Mouse (Mus musculus) kidney, embryonic 15.5 days (tissue): ENCODE results near the gene Depdc5. TPM values are rescaled to one million over a fixed set of nuclear protein-coding genes. Genes with fewer than 3 reads are reported as not detected.
"Not testable (repeated sequence)": the region's sequence is repeated elsewhere in the genome, so short reads cannot be mapped to it uniquely, and the experiment has no call there.

ENCODE experiments used
- ATAC-seq: fragments of 200-750 bp; cut with Nextera tagmentation; replicated peaks from 2 replicates; pipeline ENCODE4 v1.8.0; 2017; ENCODE audit warnings: moderate TSS enrichment; ENCODE audit not compliant: low FRiP score
- H3K27ac ChIP-seq: fragments of 300-500 bp; sonication (generic); 2 replicates; pipeline ENCODE4 v1.5.1; 2015; ENCODE audit warnings: mild to moderate bottlenecking, inconsistent platforms
- H3K27me3 ChIP-seq: fragments of 300-500 bp; sonication (generic); 2 replicates; pipeline ENCODE4 v1.6.1; 2015; ENCODE audit warnings: inconsistent platforms
- H3K36me3 ChIP-seq: fragments of 300-500 bp; sonication (generic); 2 replicates; pipeline ENCODE4 v1.6.1; 2015; ENCODE audit warnings: inconsistent platforms
- H3K4me1 ChIP-seq: fragments of 300-500 bp; sonication (generic); 2 replicates; pipeline ENCODE4 v1.6.1; 2015; ENCODE audit warnings: inconsistent platforms
- H3K4me2 ChIP-seq: fragments of 300-500 bp; sonication (generic); 2 replicates; pipeline ENCODE4 v1.6.1; 2015; ENCODE audit warnings: moderate library complexity, mild to moderate bottlenecking, inconsistent platforms
- H3K4me3 ChIP-seq: fragments of 300-500 bp; sonication (generic); replicated peaks from 2 replicates; pipeline ENCODE4 v1.5.1; 2015; ENCODE audit warnings: mild to moderate bottlenecking, inconsistent platforms
- H3K9ac ChIP-seq: fragments of 300-500 bp; sonication (generic); 2 replicates; pipeline ENCODE4 v1.6.1; 2015; ENCODE audit warnings: mild to moderate bottlenecking, inconsistent platforms
- H3K9me3 ChIP-seq: fragments of 300-500 bp; sonication (generic); replicated peaks from 2 replicates; pipeline ENCODE4 v1.6.1; 2016; ENCODE audit warnings: inconsistent platforms
- WGBS: fragments of 180-500 bp; shearing (Covaris S2); methylation state at CpG from one replicate; pipeline ENCODE4 v1.1.7; 2015; ENCODE audit warnings: mixed read lengths; 5-methylcytosine and 5-hydroxymethylcytosine counted together
- polyA plus RNA-seq: library from polyadenylated mRNA; unstranded; fragments of >200 nt; fragmentation: Nextera tagmentation; extraction: Ambion mirVana; gene quantifications from 2 replicates; pipeline ENCODE4 v1.2.1, GENCODE M21; 2015

Gene Depdc5
- 20.5 and 24.0 TPM in 2 replicates for polyA plus RNA-seq

DNA sequence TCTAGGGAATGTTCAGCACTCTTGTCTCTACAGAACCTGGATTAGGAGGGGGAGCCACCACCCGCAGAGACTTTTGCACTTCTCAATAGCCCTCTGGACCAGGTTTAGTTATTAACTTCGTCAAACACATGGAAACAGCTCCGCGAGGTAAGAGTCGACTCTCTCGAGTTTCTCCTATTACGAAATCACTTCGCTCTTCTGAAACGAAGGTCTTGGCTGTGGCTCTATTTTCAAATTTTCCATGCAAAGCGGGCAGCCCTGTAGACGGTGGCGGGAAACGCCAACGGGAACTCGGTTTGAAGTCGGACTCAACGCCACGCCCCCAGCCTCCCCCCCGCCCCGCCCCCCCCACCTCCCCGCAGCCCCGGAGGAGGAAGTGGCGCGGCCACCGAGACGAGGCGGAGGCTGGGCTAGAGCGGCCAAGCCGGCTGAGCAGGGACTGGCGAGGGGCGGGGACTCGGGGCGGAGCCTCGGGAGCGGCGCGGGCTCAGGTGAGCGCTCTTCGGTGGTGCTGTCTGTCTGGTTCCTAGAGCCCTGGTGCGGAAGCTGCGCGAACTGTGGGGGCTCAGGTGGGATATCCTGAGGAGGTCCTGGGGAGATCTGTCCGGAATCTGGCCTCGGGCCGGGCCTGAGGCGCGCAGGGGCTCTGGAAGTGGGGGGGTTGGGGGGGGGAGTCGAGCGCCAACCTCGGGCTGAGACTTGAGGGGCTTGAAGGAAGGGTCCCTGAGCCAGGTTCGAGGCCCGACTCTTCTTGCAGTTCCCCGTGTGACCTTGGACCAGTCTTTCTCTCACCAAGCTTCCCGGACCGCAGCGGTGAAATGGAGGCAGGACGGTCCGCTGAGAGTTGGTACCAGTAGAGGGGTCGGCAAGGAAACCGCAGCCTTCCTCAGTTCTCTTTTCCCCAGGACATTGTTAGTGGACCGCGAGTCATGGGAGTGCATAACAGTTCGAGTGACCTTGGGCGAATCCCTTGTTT is at the start of gene Depdc5:
Gene Depdc5 (plus strand): TSS at position 449 of the 976 bp plus-strand sequence.
- H3K27me3 ChIP-seq = no peaks in the 10 kb centered on the region
- WGBS = under 1% methylated on average over 63 of the region's 64 CpGs

DNA sequence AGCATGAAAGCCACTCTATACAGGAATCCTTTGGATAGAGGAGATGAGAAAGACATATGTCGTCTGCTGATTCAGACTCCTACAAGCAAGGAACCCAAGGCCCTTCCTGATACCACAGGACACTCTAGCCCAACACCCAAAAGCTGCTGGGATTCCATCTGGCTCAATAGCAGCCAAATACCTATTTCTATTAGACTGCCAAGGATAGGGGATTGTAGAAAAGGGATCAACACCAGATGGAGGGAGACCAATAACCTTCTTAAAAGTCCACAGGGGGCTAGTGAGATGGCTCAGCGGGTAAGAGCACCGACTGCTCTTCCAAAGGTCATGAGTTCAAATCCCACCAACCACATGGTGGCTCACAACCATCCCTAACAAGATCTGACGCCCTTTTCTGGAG is 48.1 kb upstream of the Depdc5 start:
- H3K36me3 ChIP-seq = peaks cover 80% of the 10 kb centered on the region
- H3K27ac ChIP-seq = no peak overlapping the region
- WGBS = 96% methylated on average over 4 of the region's 4 CpGs
- no peak overlapping the region for H3K9ac ChIP-seq
- no peaks in the 10 kb centered on the region for H3K27me3 ChIP-seq
- H3K4me1 ChIP-seq = no peaks in the 10 kb centered on the region
- no peak for ATAC-seq
- H3K4me3 ChIP-seq = no peak overlapping the region
- no peaks in the 10 kb centered on the region for H3K9me3 ChIP-seq
- no peak overlapping the region for H3K4me2 ChIP-seq

More for the DNA sequence above, at the start of gene Depdc5:
- H3K4me3 ChIP-seq = peak within 1 kb of the TSS; percentile 78
- peak within 1 kb of the TSS; percentile 74 for H3K9ac ChIP-seq
- H3K36me3 ChIP-seq = peaks cover 25% of the 10 kb centered on the region
- H3K4me2 ChIP-seq = peak within 1 kb of the TSS; percentile 75
- H3K4me1 ChIP-seq = peaks cover 9% of the 10 kb centered on the region
- no peaks in the 10 kb centered on the region for H3K9me3 ChIP-seq
- peak within 1 kb of the TSS; percentile 91 for H3K27ac ChIP-seq
- ATAC-seq = peak; percentile 99

DNA sequence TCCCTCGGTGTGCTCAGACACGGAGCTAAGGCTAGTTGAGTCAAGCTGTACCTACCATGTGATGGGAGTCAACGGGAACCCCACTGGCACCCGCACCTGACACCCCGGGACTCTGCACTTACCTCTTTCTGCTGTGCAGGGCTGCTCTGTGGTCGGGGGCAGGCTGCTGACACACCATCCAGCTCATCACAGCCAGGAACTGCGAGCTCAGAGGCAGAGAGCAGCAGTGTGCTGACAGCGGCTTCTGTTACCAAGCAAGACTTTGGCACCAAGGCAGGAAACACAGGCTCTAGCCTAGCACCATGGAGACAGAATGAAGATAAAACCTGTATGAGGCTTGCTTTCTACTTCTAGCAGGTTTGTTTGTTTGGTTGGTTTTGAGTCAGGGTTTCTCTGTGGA is 43.0 kb upstream of the Depdc5 start:
- Histone ChIP-seq H3K9ac (no peak overlapping the region), H3K27me3 (no peaks in the 10 kb centered on the region), H3K9me3 (no peaks in the 10 kb centered on the region), H3K27ac (no peak overlapping the region), H3K4me2 (no peak overlapping the region), H3K4me1 (no peaks in the 10 kb centered on the region), H3K4me3 (no peak overlapping the region), H3K36me3 (peaks cover 76% of the 10 kb centered on the region)
- no peak for ATAC-seq
- whole genome bisulfite sequencing = 92% methylated on average over 8 of the region's 8 CpGs

DNA sequence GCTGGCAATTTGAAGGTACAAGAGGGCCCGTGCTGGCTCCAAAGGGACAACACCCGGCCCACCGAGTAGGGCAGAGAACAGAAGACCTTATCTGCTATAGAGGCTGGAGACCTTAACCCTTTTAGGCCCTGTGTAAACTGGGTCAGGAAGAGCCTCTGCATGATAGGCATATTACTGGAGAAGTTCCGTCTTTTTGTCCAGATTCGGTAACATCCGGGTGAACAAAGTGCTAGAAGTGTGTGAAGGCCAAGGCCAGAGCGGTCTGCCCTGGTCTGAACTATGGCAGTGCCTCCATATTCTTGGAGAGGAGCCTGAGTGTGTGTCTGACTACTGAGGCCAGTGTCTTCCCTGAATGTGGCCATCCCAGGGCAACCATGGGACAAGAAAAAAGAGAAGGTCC is 36.5 kb upstream of the Depdc5 start, which contains the start of gene Gm20671:
Gene Gm20671 (minus strand): TSS at position 101 of the 400 bp plus-strand sequence.
- peaks cover 80% of the 10 kb centered on the region for H3K36me3 ChIP-seq
- no peaks in the 10 kb centered on the region for H3K27me3 ChIP-seq
- 93% methylated on average over 7 of the region's 7 CpGs for WGBS
- no peak for ATAC-seq
- H3K4me2 ChIP-seq = no peak within 1 kb of the TSS
- H3K27ac ChIP-seq = no peak within 1 kb of the TSS
- no peaks in the 10 kb centered on the region for H3K4me1 ChIP-seq
- H3K9me3 ChIP-seq = no peaks in the 10 kb centered on the region
- no peak within 1 kb of the TSS for H3K9ac ChIP-seq
- no peak within 1 kb of the TSS for H3K4me3 ChIP-seq

DNA sequence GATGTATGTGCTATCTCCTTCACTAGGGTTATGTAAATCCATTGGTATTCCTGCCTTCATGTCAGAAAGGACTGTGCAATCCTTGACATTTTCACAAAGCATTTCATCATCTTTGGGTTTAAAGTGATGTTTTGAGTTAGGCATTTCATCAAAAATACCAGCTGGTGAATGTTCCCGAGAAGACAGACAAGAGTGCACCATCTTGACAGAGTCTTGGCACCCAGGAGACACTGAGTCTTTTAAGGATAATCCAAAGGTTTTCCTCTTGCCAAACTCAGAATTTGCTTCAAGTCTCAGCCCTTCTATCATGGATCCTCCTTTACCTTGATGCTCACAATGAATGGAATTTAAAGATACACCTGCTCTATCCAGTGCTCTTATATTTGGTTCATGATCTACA is 34.7 kb upstream of the Depdc5 start:
- H3K9me3 ChIP-seq, H3K27me3 ChIP-seq, ATAC-seq, H3K9ac ChIP-seq, H3K4me2 ChIP-seq, H3K27ac ChIP-seq, H3K4me1 ChIP-seq, H3K4me3 ChIP-seq: not testable (repeated sequence)
- 96% methylated on average over 1 of the region's 1 CpGs for WGBS
- peaks cover 85% of the 10 kb centered on the region for H3K36me3 ChIP-seq

DNA sequence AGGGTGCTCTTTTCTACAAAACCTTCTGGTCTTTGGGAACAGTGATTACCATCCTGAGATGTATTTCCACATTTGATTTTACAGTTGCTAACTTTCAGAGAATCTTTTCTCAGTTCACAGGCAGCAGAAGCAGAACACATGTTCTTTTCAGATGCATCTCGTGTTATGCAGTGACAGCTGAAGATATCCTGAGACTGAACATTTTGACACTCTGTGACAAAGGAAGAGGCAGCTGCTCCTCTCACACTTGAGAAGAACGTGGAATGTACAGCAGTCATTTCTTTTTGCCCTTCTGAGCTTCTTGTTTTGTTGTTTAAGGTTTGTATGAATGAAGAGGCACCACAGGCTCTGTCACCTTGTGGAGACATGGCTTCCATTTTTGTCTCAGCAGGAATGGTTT is 33.4 kb upstream of the Depdc5 start:
- H3K27ac ChIP-seq = no peak overlapping the region
- no peaks in the 10 kb centered on the region for H3K27me3 ChIP-seq
- H3K9me3 ChIP-seq = no peaks in the 10 kb centered on the region
- H3K36me3 ChIP-seq = peaks cover 98% of the 10 kb centered on the region
- no peak overlapping the region for H3K9ac ChIP-seq
- ATAC-seq = no peak
- H3K4me3 ChIP-seq = no peak overlapping the region
- H3K4me1 ChIP-seq = no peaks in the 10 kb centered on the region
- WGBS = 88% methylated on average over 2 of the region's 2 CpGs
- no peak overlapping the region for H3K4me2 ChIP-seq

DNA sequence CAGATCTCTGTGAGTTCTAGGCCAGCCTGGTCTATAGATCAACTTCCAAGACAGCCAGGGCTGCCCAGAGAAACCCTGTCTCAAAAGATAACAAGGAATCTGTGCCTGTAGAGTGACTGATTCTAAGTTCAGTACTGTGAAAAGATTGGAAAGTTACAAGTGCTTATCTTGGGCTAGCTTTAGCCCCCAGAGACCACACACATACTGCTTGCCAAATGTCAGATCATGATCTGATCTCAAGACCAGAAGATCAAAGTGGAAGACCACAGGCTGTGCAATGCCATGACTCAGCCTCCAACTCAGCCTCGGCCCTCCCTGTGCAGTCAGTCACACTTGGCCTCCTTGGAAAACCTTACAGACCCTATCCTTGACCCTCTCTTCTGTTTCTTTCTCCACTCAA is 29.0 kb upstream of the Depdc5 start:
- Histone ChIP-seq H3K36me3 (peaks cover 97% of the 10 kb centered on the region), H3K9me3 (no peaks in the 10 kb centered on the region), H3K4me1 (no peaks in the 10 kb centered on the region), H3K4me3 (no peak overlapping the region), H3K27ac (no peak overlapping the region), H3K4me2 (no peak overlapping the region), H3K27me3 (no peaks in the 10 kb centered on the region), H3K9ac (no peak overlapping the region)
- WGBS = 86% methylated on average over 1 of the region's 1 CpGs
- ATAC-seq = no peak

DNA sequence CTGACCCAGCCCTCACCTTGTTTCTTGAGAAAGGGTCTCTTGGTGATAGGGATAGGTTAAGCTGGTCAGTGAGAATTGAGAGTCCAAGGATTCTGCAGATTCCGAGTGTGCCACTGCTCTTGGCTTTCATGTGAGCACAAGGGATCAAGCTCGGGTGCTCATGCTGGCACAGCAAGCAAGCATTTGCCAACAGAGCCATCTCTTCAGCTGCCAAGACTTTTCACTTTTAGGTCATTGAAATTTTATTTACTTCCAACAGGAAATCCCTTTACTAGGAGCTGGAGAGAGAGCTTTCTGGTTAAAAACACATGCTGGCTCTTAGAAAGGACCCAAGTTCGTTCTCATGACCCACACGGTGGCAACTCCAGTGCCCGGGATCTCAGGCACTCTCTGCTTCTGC is 26.5 kb upstream of the Depdc5 start:
- H3K9ac ChIP-seq = no peak overlapping the region
- no peaks in the 10 kb centered on the region for H3K9me3 ChIP-seq
- 88% methylated on average over 5 of the region's 5 CpGs for WGBS
- ATAC-seq = no peak
- no peaks in the 10 kb centered on the region for H3K4me1 ChIP-seq
- H3K27me3 ChIP-seq = no peaks in the 10 kb centered on the region
- H3K27ac ChIP-seq = no peak overlapping the region
- no peak overlapping the region for H3K4me3 ChIP-seq
- H3K4me2 ChIP-seq = no peak overlapping the region
- H3K36me3 ChIP-seq = peaks cover 96% of the 10 kb centered on the region

DNA sequence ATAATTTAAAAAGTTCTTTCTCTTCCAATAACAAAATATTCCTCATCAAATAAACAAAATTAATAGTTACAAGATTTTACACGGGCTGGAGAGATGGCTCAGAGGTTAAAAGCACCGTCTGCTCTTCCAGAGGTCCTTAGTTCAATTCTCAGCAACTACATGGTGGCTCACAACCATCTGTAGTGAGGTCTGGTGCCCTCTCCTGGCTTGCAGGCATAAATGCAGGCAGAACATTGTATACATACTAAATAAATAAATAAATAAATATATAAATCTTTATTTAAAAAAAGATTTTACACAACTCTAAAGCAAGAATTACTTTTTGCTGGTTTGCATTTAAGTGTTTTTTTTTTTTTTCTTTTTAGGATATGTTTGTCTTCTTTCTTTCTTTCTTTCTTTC is 23.5 kb upstream of the Depdc5 start:
- 94% methylated on average over 2 of the region's 2 CpGs for WGBS
- H3K9me3 ChIP-seq = no peaks in the 10 kb centered on the region
- H3K36me3 ChIP-seq = peaks cover 97% of the 10 kb centered on the region
- H3K27ac ChIP-seq = no peak overlapping the region
- H3K9ac ChIP-seq = no peak overlapping the region
- no peak for ATAC-seq
- H3K4me3 ChIP-seq = no peak overlapping the region
- no peaks in the 10 kb centered on the region for H3K27me3 ChIP-seq
- no peak overlapping the region for H3K4me2 ChIP-seq
- no peaks in the 10 kb centered on the region for H3K4me1 ChIP-seq

DNA sequence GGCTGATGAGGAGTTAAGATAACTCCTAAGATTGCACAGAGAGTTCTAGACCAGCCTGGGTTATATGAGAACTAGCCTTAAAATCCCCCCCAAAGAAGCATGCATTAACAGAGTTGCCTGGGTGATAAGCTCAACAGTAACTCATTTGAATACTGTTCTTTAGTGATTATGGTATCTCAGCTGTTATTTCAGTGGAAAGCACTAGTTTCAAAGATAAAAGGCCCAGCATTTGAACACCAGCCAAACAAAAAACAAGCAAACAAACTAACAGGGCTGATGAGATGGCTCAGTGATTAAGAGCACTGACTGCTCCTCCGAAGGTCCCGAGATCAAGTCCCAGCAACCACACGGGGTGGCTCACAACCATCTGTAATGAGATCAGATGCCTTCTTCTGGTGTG is 14.3 kb upstream of the Depdc5 start:
- 97% methylated on average over 3 of the region's 3 CpGs for WGBS
- Histone ChIP-seq H3K9me3 (no peaks in the 10 kb centered on the region), H3K27me3 (no peaks in the 10 kb centered on the region), H3K9ac (no peak overlapping the region), H3K4me2 (no peak overlapping the region), H3K36me3 (peaks cover 41% of the 10 kb centered on the region), H3K4me1 (peaks cover 27% of the 10 kb centered on the region), H3K27ac (no peak overlapping the region), H3K4me3 (no peak overlapping the region)
- no peak for ATAC-seq

DNA sequence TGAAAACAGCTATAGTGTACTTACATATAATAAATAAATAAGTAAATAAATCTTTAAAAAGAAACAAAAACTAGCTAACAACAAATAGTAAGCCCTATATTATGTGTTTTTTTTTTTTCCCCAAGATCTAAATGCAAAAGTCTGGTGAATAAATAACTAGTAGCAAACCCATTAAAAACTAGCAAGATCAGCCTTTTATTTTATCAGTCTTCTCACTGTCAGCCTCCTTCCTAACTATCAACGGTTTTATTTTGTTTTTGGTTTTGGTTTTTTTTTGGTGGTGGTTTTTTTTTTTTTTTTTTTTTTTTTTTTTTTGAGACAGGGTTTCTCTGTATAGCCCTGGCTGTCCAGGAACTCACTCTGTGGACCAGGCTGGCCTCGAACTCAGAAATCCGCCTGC is 13.9 kb upstream of the Depdc5 start:
- not testable (repeated sequence) for ATAC-seq, H3K4me3 ChIP-seq, H3K9me3 ChIP-seq, H3K9ac ChIP-seq, H3K4me2 ChIP-seq, H3K27ac ChIP-seq, H3K27me3 ChIP-seq
- peaks cover 37% of the 10 kb centered on the region for H3K36me3 ChIP-seq
- H3K4me1 ChIP-seq = peaks cover 31% of the 10 kb centered on the region
- WGBS = 84% methylated on average over 3 of the region's 3 CpGs

DNA sequence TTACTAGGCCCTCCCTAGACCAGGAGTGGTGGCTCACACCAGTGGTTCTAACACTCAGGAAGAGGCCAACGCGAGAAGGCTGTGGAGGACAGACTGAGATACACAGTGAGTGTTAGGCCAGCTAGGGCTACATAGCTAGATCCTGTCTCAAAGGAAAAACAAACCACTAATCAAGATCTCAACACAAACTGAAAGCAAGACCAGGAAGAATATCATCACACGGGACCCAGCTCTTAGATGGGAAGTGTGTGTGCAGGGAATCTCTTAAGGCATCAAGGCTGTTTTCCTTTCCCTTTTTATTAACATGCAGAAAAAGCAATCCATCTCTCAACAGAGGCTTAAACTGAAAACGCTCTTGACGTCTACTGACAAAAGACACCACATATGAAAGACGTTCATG is 11.5 kb upstream of the Depdc5 start:
- ATAC-seq = no peak
- Histone ChIP-seq H3K9ac (peak overlapping the region; percentile 23), H3K4me3 (peak overlapping the region; percentile 78), H3K27me3 (no peaks in the 10 kb centered on the region), H3K27ac (peak overlapping the region; percentile 51), H3K4me2 (peak overlapping the region; percentile 72), H3K4me1 (peaks cover 33% of the 10 kb centered on the region), H3K9me3 (no peaks in the 10 kb centered on the region), H3K36me3 (peaks cover 15% of the 10 kb centered on the region)
- WGBS = 46% methylated on average over 6 of the region's 6 CpGs
